Mouse (Mus musculus) liver, embryonic 14.5 days (tissue): ENCODE results near the gene Snx6. TPM values are rescaled to one million over a fixed set of nuclear protein-coding genes. Genes with fewer than 3 reads are reported as not detected.

ENCODE experiments used
- ATAC-seq: fragments of 200-750 bp; cut with Nextera tagmentation; 2 replicates; pipeline ENCODE4 v1.8.0; 2017; ENCODE audit warnings: moderate number of reproducible peaks, mild to moderate bottlenecking, moderate library complexity; ENCODE audit not compliant: insufficient read depth
- DNase-seq, 3 experiments: peaks; one replicate each; pipeline ENCODE4 v3.0.0-alpha.2; 2012 to 2013; ENCODE audit warnings: low read depth in 3 of 3, low spot score in 3 of 3
- H3K27ac ChIP-seq: fragments of 300-500 bp; sonication (generic); 2 replicates; pipeline ENCODE4 v1.5.1; 2014; ENCODE audit warnings: moderate library complexity, mild to moderate bottlenecking, control low read depth, inconsistent platforms
- H3K27me3 ChIP-seq: fragments of 300-500 bp; sonication (generic); 2 replicates; pipeline ENCODE4 v1.6.1; 2014; ENCODE audit warnings: mild to moderate bottlenecking, low read length, moderate library complexity; ENCODE audit not compliant: control insufficient read depth, insufficient read depth
- H3K36me3 ChIP-seq: fragments of 300-500 bp; sonication (generic); replicated peaks from 2 replicates; pipeline ENCODE4 v1.6.1; 2014; ENCODE audit warnings: low read depth; ENCODE audit not compliant: control insufficient read depth, insufficient read depth
- H3K4me1 ChIP-seq, 2 experiments: fragments of 200-500 bp in 1 of 2; fragments of 300-500 bp in 1 of 2; sonication (generic) in 1 of 2; replicated peaks; 2 replicates each; pipeline ENCODE4 v1.6.1; 2012 to 2014; ENCODE audit warnings: antibody characterized with exemption in 1 of 2, inconsistent platforms in 1 of 2, low read length in 1 of 2; ENCODE audit not compliant: control insufficient read depth in 2 of 2, insufficient read depth in 2 of 2
- H3K4me2 ChIP-seq: fragments of 300-500 bp; sonication (generic); 2 replicates; pipeline ENCODE4 v1.6.1; 2014; ENCODE audit warnings: low read depth, mild to moderate bottlenecking, control low read depth, moderate library complexity
- H3K4me3 ChIP-seq, 2 experiments: fragments of 200-500 bp in 1 of 2; fragments of 300-500 bp in 1 of 2; sonication (generic) in 1 of 2; 2 replicates each; pipeline ENCODE4 v1.5.1; 2012 to 2014; ENCODE audit warnings: low read depth in 2 of 2, low read length in 2 of 2, mild to moderate bottlenecking in 2 of 2, control low read depth in 1 of 2, inconsistent platforms in 1 of 2, moderate library complexity in 1 of 2; ENCODE audit not compliant: insufficient read depth in 1 of 2
- H3K9ac ChIP-seq: fragments of 300-500 bp; sonication (generic); replicated peaks from 2 replicates; pipeline ENCODE4 v1.6.1; 2014; ENCODE audit warnings: mild to moderate bottlenecking, control low read depth, moderate library complexity
- H3K9me3 ChIP-seq: fragments of 300-500 bp; sonication (generic); 2 replicates; pipeline ENCODE4 v1.6.1; 2016; ENCODE audit warnings: low read length, mixed read lengths; ENCODE audit not compliant: control insufficient read depth
- CTCF ChIP-seq: IDR thresholded peaks from 2 replicates; pipeline ENCODE4 v1.5.1; 2016; ENCODE audit warnings: antibody characterized with exemption, low read depth, control low read depth
- EP300 ChIP-seq: IDR thresholded peaks from 2 replicates; pipeline ENCODE4 v1.6.1; 2016; ENCODE audit warnings: antibody characterized with exemption, low read depth
- WGBS: fragments of 180-500 bp; shearing (Covaris S2); extraction: QIAGEN DNeasy Blood & Tissue Kit; methylation state at CpG from one replicate; pipeline ENCODE4 v1.1.7; 2014; ENCODE audit not compliant: insufficient replicate concordance; 5-methylcytosine and 5-hydroxymethylcytosine counted together
- polyA plus RNA-seq, 2 experiments: library from polyadenylated mRNA; depleted of rRNA in 1 of 2; stranded (reverse) in 1 of 2; unstranded in 1 of 2; fragments of >200 nt; fragmentation: Nextera tagmentation in 1 of 2; extraction: Ambion mirVana in 1 of 2; gene quantifications; 2 replicates each; pipeline versions ENCODE4 v1.2.1 to v1.2.3; 2012 to 2014

The Snx6 gene
- polyA plus RNA-seq (2012; rRNA removed) (11.3 and 17.4 TPM in 2 replicates), polyA plus RNA-seq (2014; fragmentation: Nextera tagmentation; extraction: Ambion mirVana) (46.1 and 50.5 TPM in 2 replicates)

GRCm38 (mm10) chr12:54795153-54795998 lies at the start of gene Snx6:
TSS of gene Snx6 (minus strand) at chr12:54795703.
- peak; percentile 62 to 72 (median 67) for DNase-seq
- ATAC-seq, result peak; percentile 94
- Histone ChIP-seq H3K36me3 (no peaks in the 10 kb centered on the region), H3K9me3 (no peaks in the 10 kb centered on the region), H3K9ac (peak within 1 kb of the TSS; percentile 91), H3K27me3 (no peaks in the 10 kb centered on the region), H3K4me3 (peak within 1 kb of the TSS; percentile 90 to 95), H3K4me1 (peaks cover 6 to 9% of the 10 kb centered on the region in 2 experiments), H3K4me2 (peak within 1 kb of the TSS; percentile 96), H3K27ac (no peak within 1 kb of the TSS)
- WGBS, result 0% methylated on average over 75 of the region's 76 CpGs
- TF ChIP-seq EP300, result no peak
- TF ChIP-seq CTCF, result no peak

- no peak overlapping the region for H3K4me3 ChIP-seq
- H3K27ac ChIP-seq, result no peak overlapping the region
- DNase-seq (no peak), ATAC-seq (no peak)
- no peaks in the 10 kb centered on the region for H3K9me3 ChIP-seq
- TF ChIP-seq CTCF (no peak), EP300 (no peak)
- H3K4me2 ChIP-seq, result no peak overlapping the region
- no peaks in the 10 kb centered on the region for H3K4me1 ChIP-seq
- no peaks in the 10 kb centered on the region for H3K36me3 ChIP-seq
- no peak overlapping the region for H3K9ac ChIP-seq
- no peaks in the 10 kb centered on the region for H3K27me3 ChIP-seq
Measured at GRCm38 (mm10) chr12:54844415-54844814, 48.9 kb upstream of the Snx6 start.

- 45% methylated on average over 1 of the region's 1 CpGs for WGBS
- TF ChIP-seq EP300 (no peak), CTCF (no peak)
- no peak for ATAC-seq
Measured at GRCm38 (mm10) chr12:54841576-54841975, 46.1 kb upstream of the Snx6 start.

GRCm38 (mm10) chr12:54839815-54840214 lies 44.3 kb upstream of the Snx6 start:
- Histone ChIP-seq H3K4me2 (no peak overlapping the region), H3K27me3 (no peaks in the 10 kb centered on the region), H3K9ac (no peak overlapping the region), H3K4me3 (no peak overlapping the region), H3K27ac (no peak overlapping the region), H3K4me1 (peaks cover 0 to 5% of the 10 kb centered on the region in 2 experiments; a peak in 2 of 4 replicates), H3K36me3 (no peaks in the 10 kb centered on the region), H3K9me3 (no peaks in the 10 kb centered on the region)
- ATAC-seq (no peak), DNase-seq (no peak)
- no peak for TF ChIP-seq CTCF
- no peak for TF ChIP-seq EP300
- 57% methylated on average over 2 of the region's 2 CpGs for WGBS

More at GRCm38 (mm10) chr12:54841576-54841975, 46.1 kb upstream of the Snx6 start:
- Histone ChIP-seq H3K9ac (no peak overlapping the region), H3K4me1 (no peaks in the 10 kb centered on the region), H3K36me3 (no peaks in the 10 kb centered on the region), H3K27me3 (no peaks in the 10 kb centered on the region), H3K27ac (no peak overlapping the region), H3K4me2 (no peak overlapping the region), H3K9me3 (no peaks in the 10 kb centered on the region), H3K4me3 (no peak overlapping the region)
- DNase-seq, result no peak

GRCm38 (mm10) chr12:54838931-54839330 lies 43.4 kb upstream of the Snx6 start:
- no peak for TF ChIP-seq EP300
- H3K27ac ChIP-seq, result no peak overlapping the region
- no peaks in the 10 kb centered on the region for H3K36me3 ChIP-seq
- no peak for ATAC-seq
- H3K27me3 ChIP-seq, result no peaks in the 10 kb centered on the region
- no peak for DNase-seq
- H3K9me3 ChIP-seq, result no peaks in the 10 kb centered on the region
- no peak overlapping the region for H3K4me2 ChIP-seq
- no peak overlapping the region for H3K4me3 ChIP-seq
- H3K4me1 ChIP-seq, result peaks cover 0 to 7% of the 10 kb centered on the region in 2 experiments; a peak in 2 of 4 replicates
- H3K9ac ChIP-seq, result no peak overlapping the region
